Mouse (Mus musculus): ENCODE data around the gene Plagl1. TPM values are rescaled to one million over a fixed set of nuclear protein-coding genes. Genes with fewer than 3 reads are reported as not detected.
A peak's percentile ranks its signal among the peaks of the same experiment; 100 is the strongest.

Gene Plagl1
- polyA plus RNA-seq, 1 experiment from 2014 or later = 81.0 TPM

DNA sequence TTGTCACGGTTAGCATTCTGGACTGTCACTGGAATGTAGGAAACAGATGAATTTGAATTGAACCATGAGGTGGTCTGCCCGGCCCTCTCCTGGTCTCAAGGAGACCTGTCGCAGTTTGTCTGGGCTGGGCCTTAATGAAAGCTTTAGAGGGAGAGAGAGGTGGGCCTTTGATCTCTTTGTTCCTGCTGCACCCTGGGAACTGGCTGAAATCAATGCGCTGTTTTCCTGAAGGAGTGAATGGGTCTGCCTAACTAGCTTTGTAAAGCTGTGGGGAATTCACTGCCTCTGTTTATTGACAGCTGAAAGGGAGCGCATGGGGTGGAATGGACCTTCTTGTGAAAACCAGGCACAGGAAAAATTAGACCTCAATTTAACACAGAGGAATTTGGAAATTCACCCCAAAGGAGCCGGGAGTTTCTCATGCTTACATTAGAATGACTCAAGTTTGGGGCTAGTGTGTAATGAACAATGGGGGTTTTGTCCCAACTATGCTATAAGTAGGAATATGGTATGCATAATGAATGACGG, 47.8 kb downstream of the Plagl1 start:
- no peak for TF ChIP-seq CTCF (IDR thresholded peaks at IDR 0.05; ENCODE audit: low read depth)
- TF ChIP-seq EP300 (optimal IDR thresholded peaks at IDR 0.05) = no peak
- no peaks in the 10 kb centered on the region for H3K36me3 ChIP-seq (ENCODE audit: control insufficient read depth, insufficient read depth, low read length)
- WGBS = 36% methylated on average over 7 of the region's 7 CpGs
- H3K4me2 ChIP-seq (replicated peaks; ENCODE audit: low read depth) = no peak overlapping the region
- H3K9ac ChIP-seq (ENCODE audit: low read length) = no peak overlapping the region; the same call in 1 of the 2 replicates
- H3K27ac ChIP-seq (replicated peaks) = peak overlapping the region; percentile 31; the same call in 1 of the 2 replicates
- no peak for ATAC-seq (ENCODE audit: low FRiP score, low TSS enrichment)
- H3K9me3 ChIP-seq (ENCODE audit: control insufficient read depth, low read length) = no peaks in the 10 kb centered on the region
- no peak for DNase-seq (ENCODE audit: low spot score)
- H3K4me1 ChIP-seq (replicated peaks; ENCODE audit: control insufficient read depth, insufficient read depth) = no peaks in the 10 kb centered on the region
- H3K4me3 ChIP-seq (ENCODE audit: low read depth, low read length) = no peak overlapping the region
- H3K27me3 ChIP-seq (ENCODE audit: control insufficient read depth, insufficient read depth, low read length) = no peaks in the 10 kb centered on the region

DNA sequence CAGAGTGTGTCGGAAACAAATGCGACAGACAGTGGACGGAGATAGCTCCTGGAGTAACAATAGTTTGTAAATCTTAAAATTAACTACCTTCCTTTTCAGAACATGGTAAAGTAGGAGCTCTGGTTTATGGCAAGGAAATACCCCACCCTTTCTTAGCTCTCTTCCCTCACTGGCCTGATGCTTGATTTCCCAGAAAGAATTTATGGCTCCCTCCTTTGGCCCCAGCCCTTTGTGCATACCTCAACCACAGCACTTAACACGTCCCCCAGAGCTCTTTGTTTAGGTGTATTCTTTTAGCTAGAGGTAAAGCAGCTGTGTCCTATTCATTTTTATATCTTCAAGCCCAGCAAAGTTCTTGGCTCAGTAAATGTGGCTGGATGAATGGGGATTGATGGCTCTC, 48.5 kb downstream of the Plagl1 start:
- no peaks in the 10 kb centered on the region for H3K27me3 ChIP-seq (ENCODE audit: control insufficient read depth, insufficient read depth, low read length)
- no peak overlapping the region for H3K27ac ChIP-seq (replicated peaks)
- WGBS = 53% methylated on average over 4 of the region's 4 CpGs
- no peak overlapping the region for H3K9ac ChIP-seq (ENCODE audit: low read length)
- DNase-seq (ENCODE audit: low spot score) = no peak
- H3K4me3 ChIP-seq (ENCODE audit: low read depth, low read length) = no peak overlapping the region
- H3K4me1 ChIP-seq (replicated peaks; ENCODE audit: control insufficient read depth, insufficient read depth) = no peaks in the 10 kb centered on the region
- no peak for ATAC-seq (ENCODE audit: low FRiP score, low TSS enrichment)
- no peaks in the 10 kb centered on the region for H3K36me3 ChIP-seq (ENCODE audit: control insufficient read depth, insufficient read depth, low read length)
- H3K9me3 ChIP-seq (ENCODE audit: control insufficient read depth, low read length) = no peaks in the 10 kb centered on the region
- TF ChIP-seq CTCF (IDR thresholded peaks at IDR 0.05; ENCODE audit: low read depth) (no peak), EP300 (optimal IDR thresholded peaks at IDR 0.05) (no peak)
- H3K4me2 ChIP-seq (replicated peaks; ENCODE audit: low read depth) = no peak overlapping the region

DNA sequence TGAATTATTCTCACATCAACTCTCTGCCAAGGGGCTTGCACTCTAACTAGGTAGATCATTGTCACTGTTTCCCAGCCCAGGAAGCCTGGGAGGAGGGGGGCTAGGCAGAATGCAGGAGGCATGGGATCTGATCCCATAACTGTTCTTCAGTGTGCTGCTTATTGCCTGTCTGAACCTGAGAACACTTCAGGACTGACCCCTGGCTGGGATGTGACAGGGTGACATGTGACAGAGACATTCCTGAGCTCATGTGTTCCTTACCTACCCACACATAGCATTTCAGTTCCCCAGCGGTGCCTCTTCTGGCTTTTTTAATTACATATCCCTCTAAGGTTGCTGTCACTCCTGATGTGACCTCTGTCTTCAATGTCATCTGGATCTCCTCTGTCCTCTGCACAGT, 49.5 kb downstream of the Plagl1 start:
- Histone ChIP-seq H3K27ac (replicated peaks) (no peak overlapping the region), H3K36me3 (ENCODE audit: control insufficient read depth, insufficient read depth, low read length) (no peaks in the 10 kb centered on the region), H3K27me3 (ENCODE audit: control insufficient read depth, insufficient read depth, low read length) (no peaks in the 10 kb centered on the region), H3K4me2 (replicated peaks; ENCODE audit: low read depth) (no peak overlapping the region), H3K4me3 (ENCODE audit: low read depth, low read length) (no peak overlapping the region), H3K4me1 (replicated peaks; ENCODE audit: control insufficient read depth, insufficient read depth) (no peaks in the 10 kb centered on the region), H3K9me3 (ENCODE audit: control insufficient read depth, low read length) (no peaks in the 10 kb centered on the region), H3K9ac (ENCODE audit: low read length) (no peak overlapping the region)
- DNase-seq (ENCODE audit: low spot score) (no peak), ATAC-seq (ENCODE audit: low FRiP score, low TSS enrichment) (no peak)
- no peak for TF ChIP-seq EP300 (optimal IDR thresholded peaks at IDR 0.05)
- WGBS = 76% methylated on average over 1 of the region's 1 CpGs

DNA sequence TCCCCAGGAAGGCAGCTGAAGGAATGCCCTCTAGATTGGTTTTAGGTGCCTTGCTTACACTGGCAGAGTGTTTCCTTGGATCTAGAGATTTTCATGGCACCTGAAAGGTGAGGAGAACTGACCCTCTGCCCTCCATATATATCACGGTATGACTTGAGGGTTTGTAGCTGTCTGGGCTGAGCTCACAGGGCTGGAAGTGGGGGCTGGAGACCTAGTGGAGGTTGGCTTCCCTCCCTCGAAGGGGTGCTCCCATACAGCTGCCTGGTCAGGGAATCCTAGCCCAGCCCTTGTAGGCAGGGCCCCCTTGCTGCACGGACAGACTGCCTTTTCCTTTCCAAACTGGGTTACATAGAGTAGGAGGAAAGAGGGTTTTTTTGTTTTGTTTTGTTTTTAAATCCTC, 52.5 kb downstream of the Plagl1 start:
- Histone ChIP-seq H3K9ac (ENCODE audit: low read length) (no peak overlapping the region), H3K4me2 (replicated peaks; ENCODE audit: low read depth) (no peak overlapping the region), H3K4me3 (ENCODE audit: low read depth, low read length) (no peak overlapping the region), H3K36me3 (ENCODE audit: control insufficient read depth, insufficient read depth, low read length) (no peaks in the 10 kb centered on the region), H3K4me1 (replicated peaks; ENCODE audit: control insufficient read depth, insufficient read depth) (peaks cover 4% of the 10 kb centered on the region), H3K27me3 (ENCODE audit: control insufficient read depth, insufficient read depth, low read length) (no peaks in the 10 kb centered on the region), H3K9me3 (ENCODE audit: control insufficient read depth, low read length) (no peaks in the 10 kb centered on the region), H3K27ac (replicated peaks) (0 out of 2 replicates have a peak overlapping the region, but pooled peaks have one; percentile 56)
- WGBS = 33% methylated on average over 3 of the region's 3 CpGs
- ATAC-seq (ENCODE audit: low FRiP score, low TSS enrichment) (peak; percentile 33; the same call in 1 of the 2 replicates), DNase-seq (ENCODE audit: low spot score) (no peak)
- TF ChIP-seq CTCF (IDR thresholded peaks at IDR 0.05; ENCODE audit: low read depth) (no peak), EP300 (optimal IDR thresholded peaks at IDR 0.05) (no peak)

- H3K36me3 ChIP-seq (ENCODE audit: control insufficient read depth, insufficient read depth, low read length) = no peaks in the 10 kb centered on the region
- ATAC-seq (ENCODE audit: low FRiP score, low TSS enrichment) = 0 out of 2 replicates have a peak, but pooled peaks have one; percentile 30
- peaks cover 4% of the 10 kb centered on the region for H3K4me1 ChIP-seq (replicated peaks; ENCODE audit: control insufficient read depth, insufficient read depth)
- no peak for DNase-seq (ENCODE audit: low spot score)
- H3K4me3 ChIP-seq (ENCODE audit: low read depth, low read length) = no peak overlapping the region
- H3K9ac ChIP-seq (ENCODE audit: low read length) = no peak overlapping the region
- 82% methylated on average over 4 of the region's 4 CpGs for WGBS
- no peaks in the 10 kb centered on the region for H3K27me3 ChIP-seq (ENCODE audit: control insufficient read depth, insufficient read depth, low read length)
- H3K27ac ChIP-seq (replicated peaks) = no peak overlapping the region
- H3K9me3 ChIP-seq (ENCODE audit: control insufficient read depth, low read length) = no peaks in the 10 kb centered on the region
- H3K4me2 ChIP-seq (replicated peaks; ENCODE audit: low read depth) = no peak overlapping the region
- TF ChIP-seq CTCF (IDR thresholded peaks at IDR 0.05; ENCODE audit: low read depth) (no peak), EP300 (optimal IDR thresholded peaks at IDR 0.05) (no peak)
Measured at GRCm38 (mm10) chr10:13113641-13114040, 53.3 kb downstream of the Plagl1 start.

- ATAC-seq (ENCODE audit: low FRiP score, low TSS enrichment) (no peak), DNase-seq (ENCODE audit: low spot score) (no peak)
- Histone ChIP-seq H3K27ac (replicated peaks) (no peak overlapping the region), H3K27me3 (ENCODE audit: control insufficient read depth, insufficient read depth, low read length) (no peaks in the 10 kb centered on the region), H3K9ac (ENCODE audit: low read length) (no peak overlapping the region), H3K4me2 (replicated peaks; ENCODE audit: low read depth) (no peak overlapping the region), H3K9me3 (ENCODE audit: control insufficient read depth, low read length) (no peaks in the 10 kb centered on the region), H3K4me3 (ENCODE audit: low read depth, low read length) (no peak overlapping the region), H3K36me3 (ENCODE audit: control insufficient read depth, insufficient read depth, low read length) (no peaks in the 10 kb centered on the region), H3K4me1 (replicated peaks; ENCODE audit: control insufficient read depth, insufficient read depth) (peaks cover 4% of the 10 kb centered on the region)
- TF ChIP-seq CTCF (IDR thresholded peaks at IDR 0.05; ENCODE audit: low read depth) = no peak
- TF ChIP-seq EP300 (optimal IDR thresholded peaks at IDR 0.05) = no peak
- WGBS = 79% methylated on average over 4 of the region's 4 CpGs
Measured at GRCm38 (mm10) chr10:13115030-13115429, 54.7 kb downstream of the Plagl1 start.
